Mouse (Mus musculus) E14TG2a.4 (cell line): ENCODE measurements around the gene Nr1i3.

Experiments
- H3K27me3 ChIP-seq: 2 replicates; pipeline ENCODE4 v1.6.1; 2014; ENCODE audit warnings: low read length, control low read depth; ENCODE audit not compliant: insufficient read depth
- H3K36me3 ChIP-seq: 2 replicates; pipeline ENCODE4 v1.6.1; 2014; ENCODE audit warnings: low read length, control low read depth; ENCODE audit not compliant: insufficient read depth
- H3K4me1 ChIP-seq: replicated peaks from 2 replicates; pipeline ENCODE4 v1.6.1; 2014; ENCODE audit warnings: low read depth, low read length, control low read depth
- H3K4me3 ChIP-seq: replicated peaks from 2 replicates; pipeline ENCODE4 v1.5.1; 2014; ENCODE audit warnings: mild to moderate bottlenecking, low read length
- H3K9me3 ChIP-seq: 2 replicates; pipeline ENCODE4 v1.6.1; 2014; ENCODE audit warnings: low read length, control low read depth
- CTCF ChIP-seq: conservative IDR thresholded peaks from 2 replicates; pipeline ENCODE4 v1.5.1; 2014; ENCODE audit warnings: low read length
- NANOG ChIP-seq: IDR thresholded peaks from 2 replicates; pipeline ENCODE4 v1.6.1; 2014; ENCODE audit warnings: borderline replicate concordance, low read length, mixed read lengths
- POU5F1 ChIP-seq: IDR thresholded peaks from 2 replicates; pipeline ENCODE4 v1.6.1; 2014; ENCODE audit warnings: low read length, borderline replicate concordance

Gene Nr1i3

GRCm38 (mm10) chr1:171249913-171250600 is 36.3 kb downstream of the Nr1i3 start, which contains the start of gene Adamts4:
TSS of gene Adamts4 (plus strand) at chr1:171250421.
- Histone ChIP-seq H3K4me3 (peak within 1 kb of the TSS; percentile 76), H3K4me1 (peaks cover 76% of the 10 kb centered on the region), H3K9me3 (no peaks in the 10 kb centered on the region), H3K27me3 (peaks cover 21% of the 10 kb centered on the region), H3K36me3 (peaks cover 5% of the 10 kb centered on the region)
- TF ChIP-seq NANOG (no peak), POU5F1 (no peak), CTCF (no peak)

GRCm38 (mm10) chr1:171250680-171251593 is 37.2 kb downstream of the Nr1i3 start, which contains the start of gene Ndufs2:
TSS of gene Ndufs2 (minus strand) at chr1:171251388.
- peaks cover 70% of the 10 kb centered on the region for H3K4me1 ChIP-seq
- no peak for TF ChIP-seq POU5F1
- TF ChIP-seq CTCF: no peak
- no peak for TF ChIP-seq NANOG
- no peaks in the 10 kb centered on the region for H3K9me3 ChIP-seq
- H3K36me3 ChIP-seq: no peaks in the 10 kb centered on the region
- H3K4me3 ChIP-seq: peak within 1 kb of the TSS; percentile 76
- peaks cover 21% of the 10 kb centered on the region for H3K27me3 ChIP-seq

GRCm38 (mm10) chr1:171251594-171252324 is 38.0 kb downstream of the Nr1i3 start:
- peaks cover 72% of the 10 kb centered on the region for H3K4me1 ChIP-seq
- H3K36me3 ChIP-seq: no peaks in the 10 kb centered on the region
- no peaks in the 10 kb centered on the region for H3K9me3 ChIP-seq
- peaks cover 21% of the 10 kb centered on the region for H3K27me3 ChIP-seq
- peak overlapping the region; percentile 76 for H3K4me3 ChIP-seq
- TF ChIP-seq CTCF (no peak), NANOG (no peak), POU5F1 (no peak)

GRCm38 (mm10) chr1:171252415-171252814 is 38.6 kb downstream of the Nr1i3 start:
- Histone ChIP-seq H3K36me3 (no peaks in the 10 kb centered on the region), H3K4me1 (peaks cover 78% of the 10 kb centered on the region), H3K27me3 (peaks cover 21% of the 10 kb centered on the region), H3K4me3 (peak overlapping the region; percentile 76), H3K9me3 (no peaks in the 10 kb centered on the region)
- TF ChIP-seq POU5F1 (no peak), NANOG (no peak), CTCF (no peak)

- Histone ChIP-seq H3K4me3 (peak overlapping the region; percentile 48), H3K36me3 (no peaks in the 10 kb centered on the region), H3K4me1 (peaks cover 54% of the 10 kb centered on the region), H3K9me3 (no peaks in the 10 kb centered on the region), H3K27me3 (peaks cover 24% of the 10 kb centered on the region; the same call in 1 of the 2 replicates)
- TF ChIP-seq POU5F1: no peak
- TF ChIP-seq CTCF: no peak
- TF ChIP-seq NANOG: no peak
Measured at GRCm38 (mm10) chr1:171256095-171256818, 42.5 kb downstream of the Nr1i3 start.

- H3K4me1 ChIP-seq: peaks cover 46% of the 10 kb centered on the region
- H3K27me3 ChIP-seq: peaks cover 24% of the 10 kb centered on the region; the same call in 1 of the 2 replicates
- TF ChIP-seq POU5F1 (no peak), CTCF (peak; percentile 72), NANOG (no peak)
- H3K9me3 ChIP-seq: no peaks in the 10 kb centered on the region
- peak overlapping the region; percentile 48 for H3K4me3 ChIP-seq
- H3K36me3 ChIP-seq: no peaks in the 10 kb centered on the region
Measured at GRCm38 (mm10) chr1:171256937-171257548, 43.3 kb downstream of the Nr1i3 start.

GRCm38 (mm10) chr1:171257781-171258180 is 44.0 kb downstream of the Nr1i3 start:
- Histone ChIP-seq H3K27me3 (peaks cover 24% of the 10 kb centered on the region; the same call in 1 of the 2 replicates), H3K9me3 (no peaks in the 10 kb centered on the region), H3K4me1 (peaks cover 45% of the 10 kb centered on the region), H3K4me3 (no peak overlapping the region), H3K36me3 (no peaks in the 10 kb centered on the region)
- TF ChIP-seq POU5F1: no peak
